Mouse (Mus musculus): ENCODE data around the gene Dmgdh.

The Dmgdh gene

DNA sequence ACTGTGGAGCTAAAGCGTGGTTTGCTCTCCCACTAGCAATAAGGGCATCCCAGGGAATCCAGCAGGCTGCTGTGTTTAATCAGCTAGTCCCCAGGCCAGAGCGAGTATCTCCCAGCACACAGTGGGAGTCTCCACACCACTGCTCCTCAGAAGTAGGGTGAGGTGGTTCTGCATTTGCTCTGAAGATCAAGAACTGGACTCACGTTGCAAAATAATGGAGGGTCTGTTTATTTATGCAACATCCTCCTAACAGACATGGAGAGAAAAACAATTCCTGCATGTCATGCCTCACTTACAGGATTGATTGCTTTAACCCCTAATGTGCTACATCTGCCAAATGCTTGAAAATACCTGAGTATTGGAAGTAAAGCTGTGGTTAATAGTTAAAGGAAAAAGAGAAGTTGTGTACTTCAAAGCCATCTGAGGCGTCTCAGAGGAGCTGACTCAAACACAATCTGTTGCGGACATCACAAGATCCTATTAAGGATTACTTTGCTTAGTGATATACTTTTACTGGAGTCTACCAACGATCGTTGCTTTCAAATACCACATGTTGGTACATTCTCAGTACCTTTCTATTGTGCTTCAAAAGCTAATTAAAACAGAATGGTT is 99.6 kb downstream of the Dmgdh start:
- DNase-seq: no peak

DNA sequence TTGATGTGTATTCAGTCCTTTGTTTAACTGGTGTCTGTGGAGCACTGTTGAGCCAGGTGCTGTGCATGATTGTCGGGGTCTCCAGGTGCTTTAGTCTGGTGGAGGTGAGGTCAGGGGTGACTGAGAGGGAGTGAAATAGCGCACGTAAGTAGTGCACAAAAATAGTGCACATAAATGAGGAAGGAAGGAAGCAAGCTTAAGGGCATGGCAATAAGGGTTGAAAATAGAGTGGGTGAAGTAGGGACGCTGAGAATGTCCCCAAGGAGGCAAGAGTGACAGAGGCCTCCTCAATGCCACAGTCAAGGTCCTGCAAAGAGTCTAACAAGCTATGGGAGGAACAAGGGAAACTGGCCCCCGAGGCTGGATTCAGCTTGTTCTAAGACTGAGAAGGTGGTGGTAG is 108.6 kb downstream of the Dmgdh start:
- DNase-seq: no peak

- DNase-seq: no peak
Measured at GRCm38 (mm10) chr13:93785329-93785728, 111.1 kb downstream of the Dmgdh start.

DNA sequence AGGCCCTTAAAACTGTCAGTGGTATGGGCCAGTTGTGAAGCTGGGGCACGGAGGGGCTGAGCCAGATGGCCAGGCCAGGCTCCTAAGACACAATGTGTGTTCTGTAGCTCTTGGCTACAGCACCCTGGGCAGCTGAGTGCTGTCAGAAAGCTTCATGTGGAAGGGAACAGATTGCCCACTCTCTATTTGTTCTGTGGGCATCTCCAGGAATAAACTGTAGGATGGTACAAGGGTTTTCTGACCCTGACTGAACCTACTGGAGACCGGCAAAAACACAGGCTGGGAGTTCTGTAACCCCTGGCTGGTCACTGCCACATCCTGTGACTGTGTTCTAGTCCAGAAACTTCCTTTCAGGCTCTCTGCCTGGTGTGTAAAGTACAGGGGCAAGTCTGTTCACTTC is 111.8 kb downstream of the Dmgdh start:
- DNase-seq: peak; percentile 27

- DNase-seq: peak; percentile 56
Measured at GRCm38 (mm10) chr13:93787647-93788046, 113.4 kb downstream of the Dmgdh start.

- DNase-seq: peak; percentile 29
Measured at GRCm38 (mm10) chr13:93792945-93793642, 118.9 kb downstream of the Dmgdh start.

- DNase-seq: no peak
Measured at GRCm38 (mm10) chr13:93793643-93794182, 119.5 kb downstream of the Dmgdh start.

DNA sequence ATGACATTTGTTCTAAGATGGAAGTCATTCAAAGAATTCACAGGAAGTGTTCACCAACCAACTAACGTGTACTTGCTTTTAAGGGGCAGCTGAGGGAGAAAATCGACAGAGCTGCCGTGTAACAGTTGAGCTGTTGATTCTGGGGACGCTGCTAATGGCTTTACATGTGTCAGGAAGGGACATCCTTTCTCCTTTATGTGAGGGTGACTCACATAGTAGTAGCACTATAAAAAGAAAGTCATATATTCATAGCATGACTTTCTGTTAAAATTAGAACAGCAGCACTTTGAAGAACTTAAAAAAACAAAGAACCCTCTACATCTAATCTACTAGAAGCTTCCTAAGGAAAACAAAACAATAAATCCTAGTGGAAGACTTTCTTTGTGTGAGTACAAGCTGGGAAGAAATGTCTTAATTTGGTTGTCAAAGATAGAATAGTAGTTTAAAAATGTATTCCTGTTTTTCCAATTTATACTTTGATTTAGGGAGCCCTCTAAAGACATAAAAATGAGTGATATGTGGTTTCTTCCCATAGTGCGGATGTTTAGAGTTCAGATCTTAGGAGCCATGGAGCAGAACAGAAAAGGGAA is 122.9 kb downstream of the Dmgdh start:
- DNase-seq: no peak
